Mouse (Mus musculus): ENCODE measurements around the gene BC107364. TPM values are rescaled to one million over a fixed set of nuclear protein-coding genes. Genes with fewer than 3 reads are reported as not detected.
A peak's percentile ranks its signal among the peaks of the same experiment; 100 is the strongest.
"Not testable (repeated sequence)": the region's sequence is repeated elsewhere in the genome, so short reads cannot be mapped to it uniquely, and the experiment has no call there.

Gene BC107364
- polyA plus RNA-seq, 1 experiment from 2014 or later, result not detected

GRCm38 (mm10) chr3:96411821-96412220, 40.3 kb downstream of the BC107364 start:
- peaks cover 40% of the 10 kb centered on the region for H3K27me3 ChIP-seq
- 81% methylated on average over 3 of the region's 3 CpGs for WGBS
- no peak overlapping the region for H3K9ac ChIP-seq (replicated peaks)
- H3K27ac ChIP-seq, result no peak overlapping the region
- ATAC-seq (ENCODE audit: insufficient number of reproducible peaks, insufficient read depth, low FRiP score, low TSS enrichment, low read depth), result no peak
- H3K4me2 ChIP-seq, result no peak overlapping the region
- no peaks in the 10 kb centered on the region for H3K9me3 ChIP-seq
- H3K4me3 ChIP-seq (replicated peaks), result no peak overlapping the region
- H3K36me3 ChIP-seq, result peaks cover 4% of the 10 kb centered on the region; the same call in 1 of the 2 replicates
- peaks cover 13% of the 10 kb centered on the region for H3K4me1 ChIP-seq (replicated peaks)

GRCm38 (mm10) chr3:96410966-96411365, 41.1 kb downstream of the BC107364 start:
- no peak overlapping the region for H3K27ac ChIP-seq
- no peak for ATAC-seq (ENCODE audit: insufficient number of reproducible peaks, insufficient read depth, low FRiP score, low TSS enrichment, low read depth)
- 88% methylated on average over 5 of the region's 5 CpGs for WGBS

GRCm38 (mm10) chr3:96409701-96410246, 42.3 kb downstream of the BC107364 start:
- peaks cover 59% of the 10 kb centered on the region for H3K27me3 ChIP-seq
- 2% methylated on average over 31 of the region's 31 CpGs for WGBS
- H3K4me3 ChIP-seq (replicated peaks), result peak overlapping the region; percentile 13
- 0 out of 2 replicates have a peak overlapping the region, but pooled peaks have one; percentile 27 for H3K9ac ChIP-seq (replicated peaks)
- H3K9me3 ChIP-seq, result 0 out of 2 replicates have a peak, but pooled peaks cover 6% of the 10 kb centered on the region
- ATAC-seq (ENCODE audit: insufficient number of reproducible peaks, insufficient read depth, low FRiP score, low TSS enrichment, low read depth), result no peak
- H3K4me1 ChIP-seq (replicated peaks), result peaks cover 13% of the 10 kb centered on the region
- H3K36me3 ChIP-seq, result peaks cover 4% of the 10 kb centered on the region; the same call in 1 of the 2 replicates
- peak overlapping the region; percentile 39 for H3K4me2 ChIP-seq
- H3K27ac ChIP-seq, result no peak overlapping the region

More at GRCm38 (mm10) chr3:96410966-96411365, 41.1 kb downstream of the BC107364 start:
- H3K9me3 ChIP-seq, result no peaks in the 10 kb centered on the region
- H3K4me3 ChIP-seq (replicated peaks), result no peak overlapping the region
- peaks cover 4% of the 10 kb centered on the region; the same call in 1 of the 2 replicates for H3K36me3 ChIP-seq
- H3K9ac ChIP-seq (replicated peaks), result no peak overlapping the region
- H3K4me2 ChIP-seq, result no peak overlapping the region
- peaks cover 13% of the 10 kb centered on the region for H3K4me1 ChIP-seq (replicated peaks)
- H3K27me3 ChIP-seq, result peaks cover 47% of the 10 kb centered on the region

GRCm38 (mm10) chr3:96408111-96408510, 44.0 kb downstream of the BC107364 start:
- H3K27ac ChIP-seq; H3K4me2 ChIP-seq; H3K9ac ChIP-seq (replicated peaks); H3K9me3 ChIP-seq; H3K36me3 ChIP-seq; H3K4me3 ChIP-seq (replicated peaks); ATAC-seq (ENCODE audit: insufficient number of reproducible peaks, insufficient read depth, low FRiP score, low TSS enrichment, low read depth): not testable (repeated sequence)
- Histone ChIP-seq H3K27me3 (peaks cover 76% of the 10 kb centered on the region), H3K4me1 (replicated peaks) (peaks cover 12% of the 10 kb centered on the region)
- 86% methylated on average over 10 of the region's 10 CpGs for WGBS

GRCm38 (mm10) chr3:96405541-96406503, 46.3 kb downstream of the BC107364 start:
- no peak for ATAC-seq (ENCODE audit: insufficient number of reproducible peaks, insufficient read depth, low FRiP score, low TSS enrichment, low read depth)
- WGBS, result 54% methylated on average over 32 of the region's 32 CpGs
- Histone ChIP-seq H3K4me1 (replicated peaks) (peaks cover 16% of the 10 kb centered on the region), H3K36me3 (no peaks in the 10 kb centered on the region), H3K27me3 (peaks cover 86% of the 10 kb centered on the region), H3K9ac (replicated peaks) (no peak overlapping the region), H3K27ac (no peak overlapping the region), H3K4me2 (no peak overlapping the region), H3K4me3 (replicated peaks) (no peak overlapping the region), H3K9me3 (0 out of 2 replicates have a peak, but pooled peaks cover 6% of the 10 kb centered on the region)

- H3K4me3 ChIP-seq (replicated peaks), result no peak overlapping the region
- no peak for ATAC-seq (ENCODE audit: insufficient number of reproducible peaks, insufficient read depth, low FRiP score, low TSS enrichment, low read depth)
- 0 out of 2 replicates have a peak, but pooled peaks cover 6% of the 10 kb centered on the region for H3K9me3 ChIP-seq
- 20% methylated on average over 11 of the region's 11 CpGs for WGBS
- H3K27ac ChIP-seq, result no peak overlapping the region
- H3K36me3 ChIP-seq, result no peaks in the 10 kb centered on the region
- no peak overlapping the region for H3K9ac ChIP-seq (replicated peaks)
- no peak overlapping the region for H3K4me2 ChIP-seq
- peaks cover 16% of the 10 kb centered on the region for H3K4me1 ChIP-seq (replicated peaks)
- peaks cover 86% of the 10 kb centered on the region for H3K27me3 ChIP-seq
Observed at GRCm38 (mm10) chr3:96405004-96405403, 47.1 kb downstream of the BC107364 start.

- Histone ChIP-seq H3K4me2 (peak overlapping the region; percentile 46), H3K27me3 (peaks cover 86% of the 10 kb centered on the region), H3K4me1 (replicated peaks) (peaks cover 12% of the 10 kb centered on the region), H3K4me3 (replicated peaks) (peak overlapping the region; percentile 29), H3K9me3 (0 out of 2 replicates have a peak, but pooled peaks cover 6% of the 10 kb centered on the region), H3K36me3 (no peaks in the 10 kb centered on the region), H3K27ac (no peak overlapping the region), H3K9ac (replicated peaks) (no peak overlapping the region)
- under 1% methylated on average over 26 of the region's 26 CpGs for WGBS
- no peak for ATAC-seq (ENCODE audit: insufficient number of reproducible peaks, insufficient read depth, low FRiP score, low TSS enrichment, low read depth)
Observed at GRCm38 (mm10) chr3:96404450-96404849, 47.7 kb downstream of the BC107364 start.

GRCm38 (mm10) chr3:96403016-96403415, 49.1 kb downstream of the BC107364 start:
- Histone ChIP-seq H3K9ac (replicated peaks) (no peak overlapping the region), H3K9me3 (0 out of 2 replicates have a peak, but pooled peaks cover 6% of the 10 kb centered on the region), H3K4me3 (replicated peaks) (no peak overlapping the region), H3K4me1 (replicated peaks) (peaks cover 8% of the 10 kb centered on the region; the same call in 1 of the 2 replicates), H3K27ac (no peak overlapping the region), H3K4me2 (no peak overlapping the region), H3K36me3 (no peaks in the 10 kb centered on the region), H3K27me3 (peaks cover 89% of the 10 kb centered on the region)
- ATAC-seq (ENCODE audit: insufficient number of reproducible peaks, insufficient read depth, low FRiP score, low TSS enrichment, low read depth), result no peak
- WGBS, result 23% methylated on average over 1 of the region's 1 CpGs

- Histone ChIP-seq H3K36me3 (no peaks in the 10 kb centered on the region), H3K4me3 (replicated peaks) (peak overlapping the region; percentile 38), H3K9ac (replicated peaks) (no peak overlapping the region; the same call in 1 of the 2 replicates), H3K27ac (no peak overlapping the region), H3K9me3 (0 out of 2 replicates have a peak, but pooled peaks cover 6% of the 10 kb centered on the region), H3K27me3 (peaks cover 92% of the 10 kb centered on the region), H3K4me1 (replicated peaks) (peaks cover 8% of the 10 kb centered on the region; the same call in 1 of the 2 replicates), H3K4me2 (peak overlapping the region; percentile 56)
- ATAC-seq (ENCODE audit: insufficient number of reproducible peaks, insufficient read depth, low FRiP score, low TSS enrichment, low read depth), result no peak
- WGBS, result under 1% methylated on average over 41 of the region's 41 CpGs
Observed at GRCm38 (mm10) chr3:96401832-96402501, 50.1 kb downstream of the BC107364 start.

- 0 out of 2 replicates have a peak, but pooled peaks cover 6% of the 10 kb centered on the region for H3K9me3 ChIP-seq
- H3K27ac ChIP-seq, result no peak overlapping the region
- WGBS, result 2% methylated on average over 13 of the region's 13 CpGs
Observed at GRCm38 (mm10) chr3:96401474-96401831, 50.7 kb downstream of the BC107364 start.

More at GRCm38 (mm10) chr3:96401474-96401831, 50.7 kb downstream of the BC107364 start:
- Histone ChIP-seq H3K27me3 (peaks cover 92% of the 10 kb centered on the region), H3K4me1 (replicated peaks) (peaks cover 8% of the 10 kb centered on the region; the same call in 1 of the 2 replicates), H3K4me2 (peak overlapping the region; percentile 56), H3K36me3 (no peaks in the 10 kb centered on the region), H3K9ac (replicated peaks) (no peak overlapping the region; the same call in 1 of the 2 replicates), H3K4me3 (replicated peaks) (peak overlapping the region; percentile 38)
- no peak for ATAC-seq (ENCODE audit: insufficient number of reproducible peaks, insufficient read depth, low FRiP score, low TSS enrichment, low read depth)
